Mouse (Mus musculus) lung, postnatal 36 days (tissue): ENCODE measurements around the gene Pex6.

Experiments
- DNase-seq: peaks from one replicate; pipeline ENCODE4 v3.0.0; 2022; ENCODE audit warnings: mixed read lengths

Pex6 gene

GRCm38 (mm10) chr17:46710959-46711597, at the start of gene Pex6:
Pex6 (plus strand) TSS chr17:46711463.
- peak; percentile 96 for DNase-seq

DNA sequence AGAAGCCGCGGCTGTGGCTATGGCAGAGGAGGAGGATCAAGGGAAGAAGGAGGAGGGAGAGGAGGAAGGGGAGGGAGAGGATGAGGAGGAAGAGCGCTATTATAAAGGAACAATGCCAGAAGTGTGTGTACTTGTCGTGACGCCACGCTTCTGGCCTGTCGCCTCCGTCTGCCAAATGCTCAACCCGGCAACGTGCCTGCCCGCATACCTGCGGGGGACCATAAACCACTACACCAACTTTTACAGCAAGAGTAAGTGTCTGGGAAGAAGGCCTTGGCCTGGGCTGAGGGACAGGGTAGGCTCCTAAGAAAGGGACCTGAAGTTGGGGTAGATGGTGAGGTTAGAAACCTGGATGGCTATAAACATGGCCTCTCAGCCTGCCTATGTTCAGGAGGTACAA, 49.3 kb upstream of the Pex6 start:
- DNase-seq, result no peak

- DNase-seq, result no peak
Measured at GRCm38 (mm10) chr17:46662730-46663129, 48.5 kb upstream of the Pex6 start.

DNA sequence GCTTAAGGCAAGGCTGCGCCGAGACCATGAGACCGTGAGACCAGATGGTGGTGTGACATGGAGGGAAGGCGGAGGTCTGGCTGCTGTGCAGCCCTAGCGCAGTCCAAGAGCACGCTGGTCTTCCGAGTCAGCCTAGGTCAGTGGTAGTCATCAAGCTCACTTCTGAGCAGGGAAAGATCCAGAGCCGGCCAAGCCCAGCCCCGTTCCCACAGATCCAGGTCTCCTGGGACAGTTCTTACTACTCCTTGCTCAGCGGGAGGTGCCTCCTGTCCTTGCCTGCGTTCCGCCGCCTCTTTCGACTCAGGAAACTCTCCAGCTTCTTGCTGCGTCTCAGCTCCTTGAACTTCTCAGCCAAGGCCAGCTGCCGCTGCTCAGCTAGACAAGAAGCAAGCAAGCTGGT, 43.6 kb upstream of the Pex6 start:
- no peak for DNase-seq

DNA sequence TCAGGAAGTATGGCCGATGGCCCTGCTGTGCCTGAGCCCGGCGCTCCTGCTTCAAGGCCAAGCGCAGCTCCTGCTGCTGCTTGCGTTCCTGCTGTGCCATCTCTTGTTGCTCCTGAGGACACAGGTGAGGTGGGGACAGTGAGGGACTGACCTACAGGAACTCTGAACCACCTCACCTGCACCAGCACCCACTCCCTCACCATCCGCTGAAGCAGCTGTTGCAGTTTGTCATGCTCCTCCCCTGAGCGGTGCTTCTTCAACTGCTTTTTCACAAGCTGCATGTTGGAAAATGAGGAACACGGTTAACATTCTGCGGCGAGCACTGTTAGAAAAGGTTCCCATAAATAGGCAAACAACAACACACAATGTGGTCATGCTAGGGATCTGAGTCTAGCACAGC, 41.4 kb upstream of the Pex6 start:
- no peak for DNase-seq

- peak; percentile 96 for DNase-seq
Measured at GRCm38 (mm10) chr17:46673850-46674529, 37.3 kb upstream of the Pex6 start, which contains the start of gene Rrp36. Rrp36 (minus strand) TSS chr17:46674352.

DNA sequence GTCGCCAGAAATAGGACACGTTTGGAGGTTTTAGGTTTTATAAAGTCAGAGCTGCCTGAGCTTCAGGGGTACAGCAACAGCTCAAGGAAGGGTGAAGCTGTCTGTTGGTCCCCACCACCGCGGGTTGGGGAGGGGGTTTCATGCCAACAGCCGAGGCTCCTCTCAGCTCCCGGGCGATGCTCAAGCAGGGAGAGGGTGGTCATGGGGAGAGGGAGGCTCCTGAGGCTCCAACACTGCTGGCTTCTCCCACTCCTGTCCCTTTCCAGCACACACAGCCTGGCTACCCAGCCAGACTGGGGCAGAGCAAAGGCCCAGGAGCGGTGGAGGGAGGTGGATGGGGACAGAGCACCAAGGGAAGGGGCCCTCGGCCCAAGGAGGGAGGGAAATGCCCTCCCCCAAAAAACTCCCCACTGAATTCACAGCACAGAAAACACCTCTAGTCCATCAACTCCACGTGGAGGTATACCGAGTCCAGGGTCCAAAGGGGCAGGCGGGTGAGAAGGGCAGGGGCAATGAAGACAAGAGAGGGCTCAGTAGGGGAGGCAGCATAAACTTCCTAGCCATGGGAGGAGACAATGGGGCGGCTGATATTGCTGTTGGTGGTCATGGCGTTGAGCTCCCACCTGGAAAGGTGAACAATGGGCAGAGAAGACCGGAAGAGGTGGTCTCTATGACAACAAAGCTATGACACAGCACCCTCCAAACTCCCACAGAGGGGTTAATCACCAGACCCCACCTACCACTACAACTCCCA, 36.6 kb upstream of the Pex6 start:
- DNase-seq, result no peak

DNA sequence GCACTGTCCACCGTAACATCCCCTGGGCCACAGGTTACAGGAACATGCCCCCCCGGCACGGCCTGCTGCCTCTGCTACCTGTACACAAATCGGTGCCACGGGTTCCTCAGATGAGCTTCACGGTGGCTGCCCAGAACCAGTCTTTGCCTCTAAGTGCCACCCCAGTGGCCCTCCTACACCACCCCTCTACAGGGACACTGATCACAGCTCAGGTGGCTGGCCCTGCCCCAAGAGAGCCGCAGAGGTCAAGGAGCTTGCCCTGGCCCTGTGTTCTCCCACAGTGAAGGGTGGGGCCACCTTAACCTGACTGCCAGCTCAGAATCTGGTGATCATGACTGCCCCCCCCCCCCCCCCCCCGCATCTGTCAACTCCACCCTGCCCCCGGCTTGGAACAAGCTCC, 32.8 kb upstream of the Pex6 start, which contains the start of gene Mea1:
Gene Mea1 (plus strand): TSS at position 378 of the 400 bp plus-strand sequence.
- peak; percentile 76 for DNase-seq

GRCm38 (mm10) chr17:46678911-46679310, 32.4 kb upstream of the Pex6 start:
- peak; percentile 16 for DNase-seq

DNA sequence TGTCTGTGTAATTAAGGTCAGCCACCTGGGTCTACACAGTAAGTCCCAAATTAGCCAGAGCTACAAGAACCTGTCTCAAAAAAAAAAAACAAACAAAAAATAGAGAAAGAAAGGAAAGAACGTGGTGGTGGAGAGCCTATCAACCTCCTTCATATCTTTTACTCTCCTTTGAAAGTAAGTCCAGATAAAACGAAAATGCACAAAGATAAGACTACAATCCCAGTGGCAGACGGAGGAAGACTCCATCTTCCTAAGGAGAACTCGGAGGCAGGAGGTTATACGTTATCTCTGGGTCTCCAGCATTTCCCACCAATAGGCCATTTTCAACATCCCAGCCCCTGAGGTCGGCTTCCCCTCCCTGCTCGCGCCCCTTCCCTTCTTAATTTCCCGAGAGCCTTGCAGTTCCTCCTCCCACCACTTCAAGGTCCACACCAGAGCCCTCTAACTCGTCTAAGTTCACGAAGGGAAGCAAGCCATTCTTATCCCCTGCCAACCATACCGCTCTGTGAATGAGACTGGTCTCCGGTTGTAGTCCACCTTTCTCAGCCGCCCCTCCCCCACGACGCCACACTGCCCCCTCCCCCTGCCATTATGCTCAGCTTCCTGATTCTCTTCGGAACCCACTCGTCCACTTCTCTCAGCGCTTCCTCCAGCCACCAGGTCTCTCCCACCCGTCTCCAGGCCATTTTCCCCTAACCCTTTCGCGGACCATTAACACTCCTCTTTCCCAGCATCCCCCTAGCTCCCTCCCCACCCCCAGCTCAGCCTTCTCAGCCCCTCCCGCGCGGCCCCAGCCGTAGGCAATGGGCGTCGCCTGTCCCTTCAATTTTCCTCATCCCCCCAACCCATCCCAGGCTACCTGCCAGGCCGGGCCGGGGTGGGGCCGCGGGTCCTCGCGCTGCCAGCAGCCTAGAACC, 31.2 kb upstream of the Pex6 start:
- peak; percentile 62 for DNase-seq

DNA sequence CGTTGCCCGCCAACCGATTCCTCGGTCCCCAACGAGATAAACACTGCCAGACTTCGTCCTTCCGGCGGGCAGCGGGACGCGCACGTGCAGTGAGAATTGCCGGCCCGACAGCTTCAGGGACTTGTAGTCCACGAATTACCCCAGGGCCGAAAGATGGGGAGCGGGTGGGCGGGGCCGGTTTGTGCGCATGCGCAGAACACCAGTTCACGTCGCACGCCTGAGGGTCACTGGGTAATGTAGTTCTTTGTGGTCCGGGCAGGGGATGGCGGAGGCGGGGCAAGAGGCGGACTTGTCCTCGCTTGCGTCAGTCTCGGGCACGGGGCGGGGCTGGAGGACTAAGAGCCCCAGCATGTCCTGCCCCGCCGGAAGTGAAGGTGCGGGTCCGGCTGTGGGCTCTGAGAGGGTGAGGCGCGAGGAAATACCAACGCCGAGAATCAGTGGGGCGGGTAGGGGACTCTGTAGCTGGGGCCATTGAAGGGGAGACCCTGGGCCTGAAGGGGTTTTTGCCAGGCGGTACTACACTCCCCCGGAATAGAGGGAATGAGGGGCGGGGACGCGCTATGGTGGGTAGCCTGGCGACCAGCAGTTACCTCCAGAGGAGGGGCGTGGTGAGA, 30.4 kb upstream of the Pex6 start, which contains the start of gene Klhdc3:
Gene Klhdc3 (minus strand): TSS at position 155 of the 614 bp plus-strand sequence.
- peak; percentile 99 for DNase-seq

- no peak for DNase-seq
Measured at GRCm38 (mm10) chr17:46681466-46682118, 29.7 kb upstream of the Pex6 start.

DNA sequence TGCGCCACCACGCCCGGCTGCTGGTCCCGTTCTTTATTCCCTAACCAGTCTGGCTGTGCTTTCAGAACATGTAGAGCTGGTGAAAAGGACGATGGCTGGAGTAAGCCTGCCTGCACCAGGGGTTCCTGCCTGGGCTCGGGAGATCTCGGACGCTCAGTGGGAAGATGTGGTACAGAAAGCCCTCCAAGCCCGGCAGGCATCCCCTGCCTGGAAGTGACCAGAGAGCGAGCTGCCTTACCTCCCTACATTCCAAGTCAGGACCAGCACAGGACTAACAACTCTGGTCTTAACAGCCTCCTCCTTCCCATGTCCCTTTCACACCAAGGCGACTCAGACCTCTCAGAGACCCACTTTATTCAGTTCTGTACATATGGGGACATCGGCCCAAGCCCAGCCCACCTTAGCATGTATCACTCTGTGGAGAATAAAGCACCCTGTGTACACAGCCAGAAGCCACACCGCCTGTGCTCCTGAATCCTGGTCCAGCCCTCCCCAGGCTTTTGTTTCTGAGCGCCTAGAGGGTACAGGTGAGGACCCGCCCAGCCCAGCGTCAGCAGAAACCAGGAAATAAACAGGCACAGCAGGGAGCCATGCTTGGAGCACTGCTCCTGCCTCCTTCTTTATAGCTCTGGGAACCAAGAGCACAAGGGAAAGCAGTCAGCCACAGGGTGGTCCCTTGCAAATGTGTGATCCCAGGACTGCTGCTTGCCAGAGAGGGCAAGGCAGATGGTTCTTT, 28.4 kb upstream of the Pex6 start:
- DNase-seq, result peak; percentile 21

GRCm38 (mm10) chr17:46685913-46686312, 25.4 kb upstream of the Pex6 start:
- DNase-seq, result no peak

DNA sequence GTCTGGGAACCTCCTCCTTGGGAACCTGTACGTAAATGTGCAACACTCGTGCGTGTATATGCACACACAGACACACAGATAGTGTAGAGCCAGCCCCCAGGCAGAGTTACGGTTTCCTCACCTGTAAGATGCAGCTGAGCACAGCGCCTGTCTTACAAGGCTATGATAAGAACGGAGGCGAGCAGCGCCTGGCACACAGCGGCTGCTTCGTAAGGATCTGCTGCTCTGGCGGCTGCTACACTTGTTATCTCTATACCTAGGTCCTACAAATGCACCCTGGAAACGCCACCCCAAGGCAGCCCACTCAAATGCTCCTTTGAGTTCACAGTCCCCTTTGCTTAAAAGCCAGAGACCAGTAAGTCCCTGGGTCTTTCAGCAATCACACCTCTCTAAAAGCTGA, 20.6 kb upstream of the Pex6 start:
- DNase-seq, result no peak

GRCm38 (mm10) chr17:46691390-46691789, 19.9 kb upstream of the Pex6 start:
- no peak for DNase-seq

GRCm38 (mm10) chr17:46694517-46695063, 16.7 kb upstream of the Pex6 start:
- DNase-seq, result no peak

- DNase-seq, result no peak
Measured at GRCm38 (mm10) chr17:46698515-46698914, 12.7 kb upstream of the Pex6 start.

DNA sequence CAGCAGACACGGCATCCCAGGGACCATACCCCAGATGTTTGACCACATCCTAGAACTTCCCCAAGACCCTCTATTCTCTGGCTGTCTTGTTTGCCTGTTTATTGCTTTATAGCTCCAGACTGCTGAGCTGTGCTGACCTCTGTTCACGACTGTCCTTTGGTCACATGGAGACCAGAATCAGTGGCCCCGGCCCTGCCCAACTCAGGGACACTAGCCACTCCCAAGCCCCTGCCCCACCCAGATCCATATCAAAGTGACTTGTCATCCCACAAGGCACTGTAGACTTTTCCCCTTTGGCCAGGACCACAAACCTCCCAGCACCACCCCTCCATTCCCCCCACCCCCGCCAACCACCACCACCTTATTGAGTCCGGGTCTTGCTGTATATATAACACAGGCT, 12.0 kb upstream of the Pex6 start:
- no peak for DNase-seq

DNA sequence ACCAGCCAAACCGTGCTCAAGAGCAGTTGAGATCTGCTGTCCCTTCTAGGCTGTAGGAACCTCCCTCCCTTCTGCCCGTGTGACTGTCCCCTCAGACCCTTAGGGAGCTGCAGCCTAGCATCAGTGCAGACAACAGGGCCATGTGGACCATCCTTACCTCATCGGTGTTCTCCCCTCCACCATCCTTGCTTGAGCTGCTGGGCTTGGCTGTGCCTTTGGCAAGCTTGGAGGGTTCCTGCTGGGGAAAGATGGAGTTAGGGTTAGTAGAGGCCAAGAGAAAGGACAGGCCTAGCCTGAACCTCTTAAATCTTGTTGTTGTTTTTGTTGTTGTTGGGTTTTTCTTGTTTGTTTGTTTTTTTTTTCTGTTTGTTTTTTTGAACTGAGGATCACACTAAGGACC, 11.4 kb upstream of the Pex6 start:
- no peak for DNase-seq

DNA sequence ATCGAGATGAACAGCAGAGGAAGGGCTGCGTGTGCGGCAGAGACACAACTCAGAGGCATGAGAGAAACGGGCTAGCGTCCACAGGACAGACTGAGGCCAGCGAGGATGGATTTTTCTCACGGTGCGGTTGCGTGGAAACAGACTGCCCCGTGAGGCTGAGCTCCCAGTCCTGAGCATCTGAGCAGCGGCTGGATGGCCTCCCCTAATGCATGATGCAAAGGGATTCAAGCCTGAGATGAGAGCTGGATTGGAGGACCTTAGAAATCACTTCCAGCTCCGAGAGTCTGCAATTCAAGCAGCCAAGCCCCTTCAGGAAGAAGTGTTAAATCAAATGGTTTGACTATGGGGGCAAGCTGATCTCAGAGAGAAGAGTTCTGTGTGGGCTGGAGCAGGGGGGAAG, 9.8 kb upstream of the Pex6 start:
- DNase-seq, result no peak
